Comparison of ENCODE assay signal across 24 mouse cellular contexts in genomic region chr6:17652132-17652531, GRCm38 (mm10). TPM values are rescaled to one million over a fixed set of nuclear protein-coding genes. Genes with fewer than 3 reads are reported as not detected.
A peak's percentile ranks its signal among the peaks of the same experiment; 100 is the strongest.
DNase-seq lines count a peak whose midpoint lies in the region; ATAC-seq and TF ChIP-seq lines count a peak whose summit lies in the region.
"Had no signal": no experiment of that assay in that cellular context is flagged by ENCODE, and none has a peak within 500 bp of the region (broad histone marks: within the 10 kb centered on the region; RNA-seq: fewer than 3 reads in every experiment).

No protein-coding gene starts in this region.

- H3K27ac ChIP-seq in thymus, adult 2 months (ENCODE audit: control insufficient read depth, insufficient read depth, low read length) = no peak overlapping the region
- H3K27ac ChIP-seq: embryonic facial prominence, embryonic 15.5 days; hindbrain, embryonic 10.5 days; lung, embryonic 15.5 days; midbrain, embryonic 15.5 days; stomach, embryonic 15.5 days had no signal

- TF ChIP-seq POLR2A in lung, adult 2 months (IDR thresholded peaks at IDR 0.05; ENCODE audit: borderline replicate concordance, extremely low read depth, low read depth, low read length) = no peak
- TF ChIP-seq POLR2A in thymus, adult 2 months (IDR thresholded peaks at IDR 0.05; ENCODE audit: control insufficient read depth, extremely low read depth, insufficient read depth, low read length, poor library complexity) = no peak

- 45% methylated on average over 2 of the region's 2 CpGs for WGBS in lung, adult 2 months
- WGBS in thymus, adult 2 months = 54% methylated on average over 2 of the region's 2 CpGs

- peak; percentile 10 for ATAC-seq in inflammation-experienced regulatory T-cells, adult 6 months
- ATAC-seq in monocyte, adult 5-6 weeks (replicated peaks; ENCODE audit: insufficient number of reproducible peaks, low FRiP score, low TSS enrichment, poor library complexity, severe bottlenecking) = peak; percentile 50; the same call in 1 of the 2 replicates
- ATAC-seq: forebrain, embryonic 14.5 days; hindbrain, embryonic 16.5 days; midbrain, embryonic 15.5 days had no signal

- TF ChIP-seq CTCF in lung, adult 2 months (IDR thresholded peaks at IDR 0.05; ENCODE audit: insufficient read depth, low read length) = no peak
- TF ChIP-seq CTCF in thymus, adult 2 months (IDR thresholded peaks at IDR 0.05; ENCODE audit: borderline replicate concordance, control insufficient read depth, extremely low read depth, insufficient read depth, low read length, poor library complexity) = no peak

- H3K27me3 ChIP-seq in thymus, adult 2 months (ENCODE audit: control insufficient read depth, insufficient read depth, low read length) = no peaks in the 10 kb centered on the region
- H3K27me3 ChIP-seq: embryonic facial prominence, embryonic 15.5 days; lung, embryonic 15.5 days; midbrain, embryonic 15.5 days; stomach, embryonic 15.5 days had no signal

- peaks cover 42% of the 10 kb centered on the region for H3K36me3 ChIP-seq in thymus, adult 2 months (ENCODE audit: control insufficient read depth, insufficient read depth, low read length)

- H3K4me1 ChIP-seq in lung, adult 2 months (ENCODE audit: control insufficient read depth, insufficient read depth, low read length) = peaks cover 3% of the 10 kb centered on the region
- H3K4me1 ChIP-seq in thymus, adult 2 months (replicated peaks; ENCODE audit: control insufficient read depth, insufficient read depth, low read length) = no peaks in the 10 kb centered on the region
- H3K4me1 ChIP-seq: embryonic facial prominence, embryonic 15.5 days; hindbrain, embryonic 10.5 days; lung, embryonic 15.5 days; midbrain, embryonic 15.5 days; stomach, embryonic 15.5 days had no signal

- no peak overlapping the region for H3K4me3 ChIP-seq in lung, adult 2 months (replicated peaks; ENCODE audit: extremely low read depth, low read depth, low read length)
- H3K4me3 ChIP-seq in thymus, adult 2 months (ENCODE audit: control insufficient read depth, insufficient read depth, low read length) = no peak overlapping the region
- H3K4me3 ChIP-seq: embryonic facial prominence, embryonic 15.5 days; hindbrain, embryonic 10.5 days; lung, embryonic 15.5 days; midbrain, embryonic 15.5 days; myocyte; stomach, embryonic 15.5 days had no signal

- peak; percentile 24 to 37 for DNase-seq in kidney, postnatal 36 days
- DNase-seq in kidney, adult 18-20 months = no peak
- DNase-seq in lung, postnatal 25 days (ENCODE audit: low spot score) = peak; percentile 36
- DNase-seq in lung, adult 2 months = no peak
- DNase-seq in thymus, adult 2 months = no peak
- no peak for DNase-seq in thymus, postnatal 0 days (ENCODE audit: low spot score)
- DNase-seq: adrenal gland, postnatal 10 days; cerebellum, adult 9-10 months; heart, adult 11 months; heart, postnatal 10 days; kidney, postnatal 25 days; right cerebral cortex, adult 18-20 months; right cerebral cortex, postnatal 4 days; thymus, adult 18-20 months had no signal

RNA-seq across cellular contexts. Expression of gene Capza2, which starts 16.1 kb away (rescaled TPM):
- 9.1 and 17.6 TPM in 2 replicates for polyA plus RNA-seq in lung, adult 2 months (2012; rRNA removed)
- 100 to 1,000 TPM; 310 to 480 (median 320) TPM for polyA plus RNA-seq in inflammation-experienced regulatory T-cells, adult 6 months (2017; shearing (Covaris generic))
- total RNA-seq in monocyte, adult 5-6 weeks (2017) = 472 to 775 TPM (median 753 TPM) in 3 replicates
- polyA plus RNA-seq in thymus, adult 2 months (2012; rRNA removed) = 17.1 and 18.2 TPM in 2 replicates
- 267 and 279 TPM in 2 replicates for polyA plus RNA-seq in thymus, postnatal 0 days (2015; fragmentation: Nextera tagmentation; extraction: Ambion mirVana)

RNA-seq across cellular contexts. Expression of gene St7, which starts 40.6 kb away (rescaled TPM):
- 6.3 and 9.9 TPM in 2 replicates for polyA plus RNA-seq in lung, adult 2 months (2012; rRNA removed)
- polyA plus RNA-seq in inflammation-experienced regulatory T-cells, adult 6 months (2017; shearing (Covaris generic)) = 1 to 10 TPM; 2.1 to 4.8 (median 3.9) TPM
- total RNA-seq in monocyte, adult 5-6 weeks (2017) = 5.4 to 24.1 TPM (median 6.7 TPM) in 3 replicates
- polyA plus RNA-seq in thymus, adult 2 months (2012; rRNA removed) = 8.6 and 9.7 TPM in 2 replicates
- 15.4 and 16.5 TPM in 2 replicates for polyA plus RNA-seq in thymus, postnatal 0 days (2015; fragmentation: Nextera tagmentation; extraction: Ambion mirVana)

Comparison
In these comparisons a context has a peak if more than half of its experiments do, and no peak if none do; other contexts are left out.
1. DNase-seq: peak in kidney, postnatal 36 days (2 of 2) and lung, postnatal 25 days (single experiment); none in kidney, adult 18-20 months (single experiment), lung, adult 2 months (single experiment), thymus, adult 2 months (single experiment) and thymus, postnatal 0 days (single experiment).
2. RNA of gene Capza2, which starts 16.1 kb away (polyA plus RNA-seq): 310 to 480 TPM in inflammation-experienced regulatory T-cells, adult 6 months and 267 to 279 TPM in thymus, postnatal 0 days; 17.1 to 18.2 TPM in thymus, adult 2 months and 9.1 to 17.6 TPM in lung, adult 2 months; every median in the first group is over 10 times any median in the second.